Mouse (Mus musculus): ENCODE data around the gene Gss. TPM values are rescaled to one million over a fixed set of nuclear protein-coding genes. Genes with fewer than 3 reads are reported as not detected.

Gene Gss
- polyA plus RNA-seq, 1 experiment from 2014 or later: 20.0 TPM

GRCm38 (mm10) chr2:155591676-155592075 lies 934 bp downstream of the Gss start:
- Histone ChIP-seq H3K4me3 (peak overlapping the region; percentile 77), H3K4me1 (replicated peaks) (peaks cover 17% of the 10 kb centered on the region), H3K9ac (peak overlapping the region; percentile 85), H3K4me2 (peak overlapping the region; percentile 86), H3K36me3 (no peaks in the 10 kb centered on the region), H3K9me3 (replicated peaks) (no peaks in the 10 kb centered on the region), H3K27me3 (no peaks in the 10 kb centered on the region), H3K27ac (peak overlapping the region; percentile 93)
- WGBS: 7% methylated on average over 6 of the region's 6 CpGs
- ATAC-seq (replicated peaks; ENCODE audit: insufficient number of reproducible peaks, insufficient read depth, low FRiP score, low read depth): no peak

GRCm38 (mm10) chr2:155590876-155591275 lies 1.7 kb downstream of the Gss start:
- no peaks in the 10 kb centered on the region for H3K36me3 ChIP-seq
- H3K27me3 ChIP-seq: no peaks in the 10 kb centered on the region
- no peak for ATAC-seq (replicated peaks; ENCODE audit: insufficient number of reproducible peaks, insufficient read depth, low FRiP score, low read depth)
- H3K27ac ChIP-seq: no peak overlapping the region
- peaks cover 14% of the 10 kb centered on the region for H3K4me1 ChIP-seq (replicated peaks)
- no peak overlapping the region for H3K4me3 ChIP-seq
- no peak overlapping the region for H3K4me2 ChIP-seq
- no peaks in the 10 kb centered on the region for H3K9me3 ChIP-seq (replicated peaks)
- H3K9ac ChIP-seq: no peak overlapping the region
- WGBS: 98% methylated on average over 2 of the region's 2 CpGs

DNA sequence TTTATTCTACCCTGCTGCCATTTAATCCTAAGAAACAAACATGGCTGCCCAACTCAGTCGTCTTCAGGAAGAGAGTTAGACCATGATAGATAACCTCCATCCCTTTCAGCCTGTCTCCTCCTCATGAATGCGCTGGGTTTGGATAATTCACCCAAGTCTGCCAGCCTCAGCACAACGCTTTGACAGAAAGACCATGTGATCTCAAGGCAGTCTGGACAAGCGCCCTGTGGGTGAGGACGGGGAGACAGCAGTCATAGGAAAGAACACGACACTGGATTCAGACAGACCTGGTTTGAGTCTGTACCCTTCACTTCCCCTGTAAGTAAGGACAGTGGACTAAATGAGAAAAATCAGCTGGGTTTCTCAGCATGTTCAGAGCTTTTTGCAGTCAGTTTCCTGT lies 3.1 kb downstream of the Gss start:
- Histone ChIP-seq H3K9ac (no peak overlapping the region), H3K4me2 (no peak overlapping the region)
- WGBS: 67% methylated on average over 6 of the region's 6 CpGs

DNA sequence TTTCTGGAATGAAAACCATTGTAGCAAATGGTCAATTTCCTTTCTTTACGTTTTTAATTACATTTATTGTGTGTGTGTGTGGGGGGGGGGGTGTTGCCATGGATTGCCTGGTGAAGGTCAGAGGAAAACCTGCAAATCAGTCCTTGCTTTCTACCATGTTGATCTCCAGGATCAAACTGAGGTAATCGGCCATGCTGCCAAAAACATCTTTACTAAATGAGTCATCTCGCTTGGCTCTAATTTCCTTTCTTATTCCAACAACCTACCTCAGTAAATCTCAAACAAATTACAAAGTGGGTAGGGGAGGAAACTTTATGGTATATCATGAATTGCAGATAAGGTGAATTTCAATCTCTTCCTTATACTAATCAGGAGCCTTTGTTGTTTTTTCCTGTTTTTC lies 4.5 kb downstream of the Gss start:
- H3K4me3 ChIP-seq: no peak overlapping the region
- no peak for ATAC-seq (replicated peaks; ENCODE audit: insufficient number of reproducible peaks, insufficient read depth, low FRiP score, low read depth)
- H3K4me1 ChIP-seq (replicated peaks): peaks cover 13% of the 10 kb centered on the region
- H3K36me3 ChIP-seq: no peaks in the 10 kb centered on the region
- H3K9me3 ChIP-seq (replicated peaks): no peaks in the 10 kb centered on the region
- H3K9ac ChIP-seq: no peak overlapping the region
- WGBS: 72% methylated on average over 3 of the region's 3 CpGs
- no peaks in the 10 kb centered on the region for H3K27me3 ChIP-seq
- H3K4me2 ChIP-seq: no peak overlapping the region
- H3K27ac ChIP-seq: no peak overlapping the region

More for the DNA sequence above, 3.1 kb downstream of the Gss start:
- Histone ChIP-seq H3K9me3 (replicated peaks) (no peaks in the 10 kb centered on the region), H3K4me3 (no peak overlapping the region), H3K27me3 (no peaks in the 10 kb centered on the region), H3K36me3 (no peaks in the 10 kb centered on the region), H3K27ac (no peak overlapping the region), H3K4me1 (replicated peaks) (peaks cover 14% of the 10 kb centered on the region)
- ATAC-seq (replicated peaks; ENCODE audit: insufficient number of reproducible peaks, insufficient read depth, low FRiP score, low read depth): no peak

GRCm38 (mm10) chr2:155585486-155585885 lies 7.1 kb downstream of the Gss start:
- no peaks in the 10 kb centered on the region for H3K27me3 ChIP-seq
- H3K36me3 ChIP-seq: no peaks in the 10 kb centered on the region
- no peaks in the 10 kb centered on the region for H3K4me1 ChIP-seq (replicated peaks)
- H3K9me3 ChIP-seq (replicated peaks): no peaks in the 10 kb centered on the region
- no peak overlapping the region for H3K4me2 ChIP-seq
- H3K27ac ChIP-seq: no peak overlapping the region
- no peak overlapping the region for H3K4me3 ChIP-seq
- WGBS: 62% methylated on average over 10 of the region's 10 CpGs
- ATAC-seq (replicated peaks; ENCODE audit: insufficient number of reproducible peaks, insufficient read depth, low FRiP score, low read depth): no peak
- no peak overlapping the region for H3K9ac ChIP-seq

DNA sequence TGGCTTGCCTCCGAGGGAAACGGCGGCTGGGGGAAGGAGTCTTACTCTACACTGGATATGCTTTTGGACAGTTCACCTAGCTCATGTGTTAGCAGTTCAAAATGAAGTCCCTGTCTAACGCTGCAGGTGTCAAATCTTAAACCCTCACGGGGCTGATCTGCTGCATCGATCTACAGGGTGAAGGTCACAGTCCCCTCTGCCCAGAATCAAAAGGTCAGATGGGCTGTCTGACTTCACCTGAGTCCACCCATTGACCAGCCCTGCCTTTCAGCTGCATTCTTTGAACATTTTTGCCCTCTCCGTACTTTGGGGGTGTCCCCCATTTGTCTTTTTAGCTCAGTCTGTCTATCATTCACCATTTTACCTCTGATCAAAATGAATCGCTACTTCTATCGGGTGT lies 7.5 kb downstream of the Gss start:
- no peak overlapping the region for H3K27ac ChIP-seq
- WGBS: 86% methylated on average over 9 of the region's 9 CpGs
- no peak overlapping the region for H3K9ac ChIP-seq
- ATAC-seq (replicated peaks; ENCODE audit: insufficient number of reproducible peaks, insufficient read depth, low FRiP score, low read depth): no peak
- no peaks in the 10 kb centered on the region for H3K4me1 ChIP-seq (replicated peaks)
- no peaks in the 10 kb centered on the region for H3K9me3 ChIP-seq (replicated peaks)
- no peaks in the 10 kb centered on the region for H3K36me3 ChIP-seq
- no peak overlapping the region for H3K4me2 ChIP-seq
- H3K4me3 ChIP-seq: no peak overlapping the region
- H3K27me3 ChIP-seq: no peaks in the 10 kb centered on the region

DNA sequence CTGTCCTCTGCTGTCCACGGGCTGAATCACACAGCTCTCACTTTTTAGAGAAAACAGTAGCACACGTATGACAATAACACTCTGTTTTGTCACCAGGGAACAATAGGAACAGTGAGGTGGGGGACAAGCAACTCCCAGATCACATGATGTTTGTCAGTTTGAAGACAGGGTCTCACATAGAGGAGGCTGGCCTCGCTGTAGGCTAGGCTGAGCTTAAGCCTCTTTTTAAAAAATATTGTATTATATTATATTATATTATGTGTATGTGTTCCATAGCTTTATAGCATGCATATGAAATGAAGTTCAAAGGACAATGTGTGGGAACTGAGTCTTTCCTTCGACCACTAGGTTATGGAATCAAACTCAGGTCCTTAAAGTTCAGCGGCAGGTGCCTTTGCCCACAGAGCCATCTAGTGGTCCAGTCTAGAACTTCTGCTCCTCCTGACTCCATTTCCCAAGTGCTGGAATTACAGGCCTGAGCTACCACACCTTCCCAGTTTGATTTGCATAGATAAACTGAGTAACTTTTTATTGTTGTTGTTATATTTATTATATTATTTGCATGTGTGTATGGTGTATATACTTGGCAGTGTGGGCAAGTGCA lies 8.6 kb downstream of the Gss start:
- H3K4me1 ChIP-seq (replicated peaks): no peaks in the 10 kb centered on the region
- H3K36me3 ChIP-seq: no peaks in the 10 kb centered on the region
- no peaks in the 10 kb centered on the region for H3K9me3 ChIP-seq (replicated peaks)
- H3K27ac ChIP-seq: no peak overlapping the region
- no peak for ATAC-seq (replicated peaks; ENCODE audit: insufficient number of reproducible peaks, insufficient read depth, low FRiP score, low read depth)
- no peak overlapping the region for H3K9ac ChIP-seq
- H3K27me3 ChIP-seq: no peaks in the 10 kb centered on the region
- 48% methylated on average over 5 of the region's 5 CpGs for WGBS
- H3K4me2 ChIP-seq: no peak overlapping the region
- no peak overlapping the region for H3K4me3 ChIP-seq

DNA sequence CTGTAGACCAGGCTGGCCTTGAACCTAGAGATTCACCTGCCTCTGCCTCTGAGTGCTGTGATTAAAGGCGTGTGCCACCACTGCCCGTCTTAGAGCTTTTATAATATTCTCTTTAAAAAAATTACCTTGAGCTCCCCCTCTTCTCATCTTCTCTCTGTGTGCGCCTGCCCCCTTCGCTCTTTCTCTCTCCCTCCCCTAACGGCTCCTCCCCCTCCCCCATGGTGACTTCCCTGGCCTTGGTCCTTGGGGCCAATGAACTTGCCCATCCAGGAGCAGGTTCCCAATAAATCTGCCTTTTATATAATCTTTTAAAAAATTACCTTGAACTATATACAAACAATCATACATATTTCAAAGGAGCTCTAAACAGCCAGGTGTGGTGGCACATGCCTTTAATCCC lies 9.6 kb downstream of the Gss start:
- Histone ChIP-seq H3K9ac (no peak overlapping the region), H3K36me3 (no peaks in the 10 kb centered on the region), H3K4me1 (replicated peaks) (no peaks in the 10 kb centered on the region), H3K27me3 (no peaks in the 10 kb centered on the region), H3K9me3 (replicated peaks) (no peaks in the 10 kb centered on the region), H3K4me2 (no peak overlapping the region), H3K4me3 (no peak overlapping the region), H3K27ac (no peak overlapping the region)
- ATAC-seq (replicated peaks; ENCODE audit: insufficient number of reproducible peaks, insufficient read depth, low FRiP score, low read depth): no peak
- WGBS: 82% methylated on average over 5 of the region's 5 CpGs

DNA sequence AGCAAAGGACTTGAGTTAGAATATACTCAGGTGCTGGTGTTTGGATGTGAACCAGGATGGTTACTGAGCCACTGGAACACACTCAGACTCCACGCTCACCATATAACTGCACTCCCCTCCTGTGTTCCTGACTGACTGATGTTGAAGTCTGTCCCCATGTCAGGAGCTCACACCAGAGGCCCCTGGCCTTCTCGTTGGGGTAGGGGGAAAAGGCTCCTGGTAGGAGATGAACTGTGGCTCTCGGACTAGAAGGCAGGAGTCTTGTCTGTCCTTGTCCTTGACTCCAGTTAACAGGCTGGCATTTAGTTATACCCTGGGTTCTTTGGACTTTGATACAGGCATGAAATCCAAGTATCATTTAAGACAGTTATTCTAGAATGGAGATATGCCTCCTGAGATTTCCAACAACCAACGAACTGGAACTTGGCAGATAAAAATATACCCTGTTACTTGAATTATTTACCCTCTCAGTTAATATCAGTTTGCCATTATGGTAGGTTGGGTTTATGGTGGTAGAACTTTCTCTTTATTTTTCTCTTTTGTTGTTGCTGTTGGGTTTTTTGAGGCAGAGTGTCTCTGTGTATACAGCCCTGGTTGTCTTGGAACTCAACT lies 10.1 kb downstream of the Gss start:
- WGBS: 66% methylated on average over 4 of the region's 4 CpGs
- no peaks in the 10 kb centered on the region for H3K27me3 ChIP-seq
- H3K36me3 ChIP-seq: no peaks in the 10 kb centered on the region
- no peak for ATAC-seq (replicated peaks; ENCODE audit: insufficient number of reproducible peaks, insufficient read depth, low FRiP score, low read depth)
- no peak overlapping the region for H3K4me3 ChIP-seq
- H3K9ac ChIP-seq: no peak overlapping the region
- no peak overlapping the region for H3K4me2 ChIP-seq
- no peaks in the 10 kb centered on the region for H3K4me1 ChIP-seq (replicated peaks)
- H3K9me3 ChIP-seq (replicated peaks): no peaks in the 10 kb centered on the region
- no peak overlapping the region for H3K27ac ChIP-seq

- peaks cover 8% of the 10 kb centered on the region; the same call in 1 of the 2 replicates for H3K36me3 ChIP-seq
- 91% methylated on average over 3 of the region's 3 CpGs for WGBS
- no peak overlapping the region for H3K9ac ChIP-seq
- H3K4me1 ChIP-seq (replicated peaks): no peaks in the 10 kb centered on the region
- ATAC-seq (replicated peaks; ENCODE audit: insufficient number of reproducible peaks, insufficient read depth, low FRiP score, low read depth): no peak
- H3K4me3 ChIP-seq: no peak overlapping the region
- no peak overlapping the region for H3K27ac ChIP-seq
- H3K27me3 ChIP-seq: no peaks in the 10 kb centered on the region
- H3K9me3 ChIP-seq (replicated peaks): no peaks in the 10 kb centered on the region
- H3K4me2 ChIP-seq: no peak overlapping the region
Observed at GRCm38 (mm10) chr2:155580331-155580730, 12.3 kb downstream of the Gss start.

DNA sequence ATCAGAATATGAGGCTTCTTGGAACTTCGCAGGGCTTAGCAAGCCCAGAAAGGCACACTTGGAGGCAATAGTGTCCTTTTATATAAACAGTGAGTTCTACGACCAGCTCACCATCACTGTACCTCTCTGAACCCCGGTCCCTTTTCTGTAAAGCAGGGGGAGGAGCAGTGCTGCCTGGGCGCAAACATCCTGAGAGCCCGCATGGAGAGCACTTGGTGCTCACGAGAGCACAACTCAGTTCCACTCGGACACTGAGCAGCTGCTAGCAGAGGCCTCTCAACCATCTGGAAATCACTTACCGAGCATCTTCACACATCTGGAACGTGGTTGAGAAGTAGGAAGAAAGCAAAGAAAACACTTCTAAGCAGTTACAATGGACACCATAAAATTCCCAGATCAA lies 16.0 kb downstream of the Gss start:
- Histone ChIP-seq H3K4me2 (no peak overlapping the region), H3K9me3 (replicated peaks) (no peaks in the 10 kb centered on the region), H3K36me3 (peaks cover 13% of the 10 kb centered on the region; the same call in 1 of the 2 replicates), H3K27me3 (no peaks in the 10 kb centered on the region), H3K9ac (no peak overlapping the region), H3K4me1 (replicated peaks) (no peaks in the 10 kb centered on the region), H3K27ac (no peak overlapping the region), H3K4me3 (no peak overlapping the region)
- no peak for ATAC-seq (replicated peaks; ENCODE audit: insufficient number of reproducible peaks, insufficient read depth, low FRiP score, low read depth)
- 83% methylated on average over 9 of the region's 9 CpGs for WGBS

- no peaks in the 10 kb centered on the region for H3K9me3 ChIP-seq (replicated peaks)
- 79% methylated on average over 4 of the region's 4 CpGs for WGBS
- peaks cover 13% of the 10 kb centered on the region; the same call in 1 of the 2 replicates for H3K36me3 ChIP-seq
- H3K9ac ChIP-seq: no peak overlapping the region
- no peaks in the 10 kb centered on the region for H3K4me1 ChIP-seq (replicated peaks)
- ATAC-seq (replicated peaks; ENCODE audit: insufficient number of reproducible peaks, insufficient read depth, low FRiP score, low read depth): no peak
- no peak overlapping the region for H3K4me3 ChIP-seq
- no peak overlapping the region for H3K4me2 ChIP-seq
- H3K27ac ChIP-seq: no peak overlapping the region
- no peaks in the 10 kb centered on the region for H3K27me3 ChIP-seq
Observed at GRCm38 (mm10) chr2:155574700-155575099, 17.9 kb downstream of the Gss start.
